Mouse (Mus musculus): ENCODE measurements around the gene Mia3.

DNA sequence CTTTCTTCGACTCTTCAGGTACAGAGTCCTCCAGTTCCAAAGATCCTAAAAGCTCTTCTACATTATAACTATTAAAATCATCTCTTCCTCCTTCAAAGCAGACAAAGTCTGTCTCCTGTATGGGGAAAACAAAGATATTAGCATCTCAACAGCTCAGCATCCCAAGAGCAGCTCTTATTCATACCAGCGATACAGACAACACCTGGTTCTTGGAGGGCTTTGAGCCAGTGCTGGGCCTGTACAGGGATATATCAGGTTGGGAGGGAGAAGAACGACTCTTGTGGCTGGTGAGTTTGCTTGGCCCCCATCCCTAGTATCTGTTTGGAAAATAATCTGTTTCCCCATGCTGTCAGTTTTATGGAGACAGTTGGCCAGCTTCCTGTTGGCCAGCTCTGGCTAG lies 10.5 kb downstream of the Mia3 start:
- TF ChIP-seq CTCF (IDR thresholded peaks at IDR 0.05; ENCODE audit: control insufficient read depth, insufficient read depth, insufficient read length) (no peak), USF1 (IDR thresholded peaks at IDR 0.05; ENCODE audit: low read depth) (no peak), MAX (IDR thresholded peaks at IDR 0.05) (no peak), MYOG (IDR thresholded peaks at IDR 0.05; ENCODE audit: control insufficient read depth, extremely low read depth, insufficient read length) (no peak)
